22 mouse cellular contexts compared by ENCODE assay signal in the genomic region with DNA sequence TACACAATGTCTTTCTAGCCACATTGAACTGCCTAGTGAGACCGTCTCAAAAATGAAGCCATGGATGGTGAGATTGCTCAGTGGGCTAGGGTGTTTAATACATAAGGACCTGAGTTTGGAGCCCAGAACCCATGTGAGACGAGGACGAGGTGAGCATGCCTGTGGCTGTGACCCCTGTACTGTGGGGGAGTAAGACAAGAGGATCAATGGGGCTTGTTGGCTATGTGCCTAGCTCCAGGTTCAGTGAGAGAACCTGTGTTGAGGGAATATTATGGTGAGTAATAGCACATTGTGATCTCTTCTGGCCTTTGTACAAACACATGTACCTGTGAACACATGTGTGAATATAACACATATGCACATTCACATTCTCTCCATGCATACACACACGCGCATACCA.
A peak's percentile ranks its signal among the peaks of the same experiment; 100 is the strongest.
DNase-seq lines count a peak whose midpoint lies in the region; ATAC-seq and TF ChIP-seq lines count a peak whose summit lies in the region.
"Had no signal": no experiment of that assay in that cellular context is flagged by ENCODE, and none has a peak within 500 bp of the region (broad histone marks: within the 10 kb centered on the region; RNA-seq: fewer than 3 reads in every experiment).

No protein-coding gene starts in this region.

- no peak for ATAC-seq in liver, embryonic 11.5 days (replicated peaks; ENCODE audit: low FRiP score)
- peak; percentile 80 for ATAC-seq in liver, embryonic 16.5 days (ENCODE audit: low read depth)
- peak; percentile 89 for ATAC-seq in liver, postnatal 0 days
- ATAC-seq: activated CD4-positive, CD25-positive, alpha-beta regulatory T cell, adult 4 months; CD4-positive, CD25-positive, alpha-beta regulatory T cell, adult 4 months; forebrain, embryonic 13.5 days; forebrain, embryonic 15.5 days; Patski had no signal

- H3K4me2 ChIP-seq in liver, embryonic 11.5 days: no peak overlapping the region
- H3K4me2 ChIP-seq in liver, embryonic 16.5 days (ENCODE audit: low read depth, low read length): no peak overlapping the region
- H3K4me2 ChIP-seq in liver, postnatal 0 days (ENCODE audit: low read depth, low read length): no peak overlapping the region
- H3K4me2 ChIP-seq: embryonic facial prominence, embryonic 12.5 days; forebrain, embryonic 13.5 days; forebrain, embryonic 15.5 days had no signal

- WGBS in liver, adult 2 months: 73% methylated on average over 5 of the region's 5 CpGs
- 90% methylated on average over 5 of the region's 5 CpGs for WGBS in liver, embryonic 11.5 days
- WGBS in liver, embryonic 16.5 days (ENCODE audit: insufficient replicate concordance): 67% methylated on average over 5 of the region's 5 CpGs
- 73% methylated on average over 5 of the region's 5 CpGs for WGBS in liver, postnatal 0 days (ENCODE audit: insufficient replicate concordance)

- H3K27ac ChIP-seq in liver, adult 2 months (replicated peaks; ENCODE audit: insufficient read depth, low read depth, low read length): no peak overlapping the region
- H3K27ac ChIP-seq in liver, embryonic 11.5 days (ENCODE audit: low read depth, low read length): no peak overlapping the region
- no peak overlapping the region for H3K27ac ChIP-seq in liver, embryonic 16.5 days (ENCODE audit: low read length)
- peak overlapping the region; percentile 25 for H3K27ac ChIP-seq in liver, postnatal 0 days (ENCODE audit: low read depth)
- H3K27ac ChIP-seq: embryonic facial prominence, embryonic 10.5 days; embryonic facial prominence, embryonic 12.5 days; forebrain, embryonic 13.5 days; forebrain, embryonic 15.5 days had no signal

- TF ChIP-seq EP300 in liver, postnatal 0 days (IDR thresholded peaks at IDR 0.05; ENCODE audit: low read depth): no peak

- H3K79me2 ChIP-seq in liver, adult 2 months (ENCODE audit: control insufficient read depth, insufficient read depth, low read length): peaks cover 12% of the 10 kb centered on the region; the same call in 1 of the 2 replicates

- peaks cover 5% of the 10 kb centered on the region for H3K4me1 ChIP-seq in liver, adult 2 months (ENCODE audit: control insufficient read depth, insufficient read depth, low read length)
- no peaks in the 10 kb centered on the region for H3K4me1 ChIP-seq in liver, embryonic 11.5 days (replicated peaks; ENCODE audit: control insufficient read depth, insufficient read depth, low read length)
- no peaks in the 10 kb centered on the region for H3K4me1 ChIP-seq in liver, embryonic 16.5 days (ENCODE audit: control insufficient read depth, low read depth, low read length)
- peaks cover 3% of the 10 kb centered on the region; the same call in 1 of the 2 replicates for H3K4me1 ChIP-seq in liver, postnatal 0 days (ENCODE audit: insufficient read depth)
- H3K4me1 ChIP-seq: embryonic facial prominence, embryonic 10.5 days; embryonic facial prominence, embryonic 12.5 days; forebrain, embryonic 13.5 days; forebrain, embryonic 15.5 days had no signal

- TF ChIP-seq POLR2A in liver, adult 2 months (IDR thresholded peaks at IDR 0.05; ENCODE audit: extremely low read depth, insufficient read depth, low read length): no peak

- DNase-seq in liver, adult 2 months (ENCODE audit: extremely low read depth, low read depth, low spot score): peak; percentile 34
- no peak for DNase-seq in liver, embryonic 11.5 days (ENCODE audit: low spot score)
- no peak for DNase-seq in liver
- DNase-seq in liver, postnatal 0 days: peak; percentile 55
- DNase-seq: adrenal gland, adult 8-10 months; adrenal gland, postnatal 14 days; B cell, adult 2 months; cerebellum, adult 11-12 months; cerebellum, adult 2 months; cerebellum, adult 9-10 months; cerebellum, postnatal 10 days; cerebellum, postnatal 25 days had no signal

- TF ChIP-seq CTCF in liver, adult 2 months (IDR thresholded peaks at IDR 0.05; ENCODE audit: low read depth, low read length): no peak
- TF ChIP-seq CTCF in liver, postnatal 0 days (IDR thresholded peaks at IDR 0.05; ENCODE audit: low read depth): no peak

- no peaks in the 10 kb centered on the region for H3K27me3 ChIP-seq in liver, adult 2 months (ENCODE audit: control insufficient read depth, insufficient read depth, low read length)
- no peaks in the 10 kb centered on the region for H3K27me3 ChIP-seq in liver, embryonic 11.5 days (replicated peaks; ENCODE audit: control insufficient read depth, insufficient read depth, low read length)
- H3K27me3 ChIP-seq in liver, embryonic 16.5 days (ENCODE audit: control insufficient read depth, insufficient read depth, low read depth, low read length): no peaks in the 10 kb centered on the region
- H3K27me3 ChIP-seq in liver, postnatal 0 days (ENCODE audit: insufficient read depth, low read length): no peaks in the 10 kb centered on the region
- H3K27me3 ChIP-seq: CH12.LX; embryonic facial prominence, embryonic 12.5 days; forebrain, embryonic 13.5 days; forebrain, embryonic 15.5 days; Patski had no signal

- H3K9ac ChIP-seq in liver, adult 2 months (ENCODE audit: low read depth, low read length): no peak overlapping the region
- no peak overlapping the region for H3K9ac ChIP-seq in liver, embryonic 11.5 days (ENCODE audit: low read depth, low read length)
- H3K9ac ChIP-seq in liver, embryonic 16.5 days (ENCODE audit: low read depth, low read length): no peak overlapping the region
- H3K9ac ChIP-seq in liver, postnatal 0 days (replicated peaks): no peak overlapping the region
- H3K9ac ChIP-seq: embryonic facial prominence, embryonic 12.5 days; forebrain, embryonic 13.5 days; forebrain, embryonic 15.5 days had no signal

- H3K9me3 ChIP-seq in liver, embryonic 11.5 days (ENCODE audit: control insufficient read depth, low read length): no peaks in the 10 kb centered on the region
- H3K9me3 ChIP-seq in liver, embryonic 16.5 days (replicated peaks; ENCODE audit: control insufficient read depth, low read length): no peaks in the 10 kb centered on the region
- no peaks in the 10 kb centered on the region; the same call in 1 of the 2 replicates for H3K9me3 ChIP-seq in liver, postnatal 0 days (ENCODE audit: low read length)
- H3K9me3 ChIP-seq: embryonic facial prominence, embryonic 10.5 days; embryonic facial prominence, embryonic 12.5 days; forebrain, embryonic 13.5 days; forebrain, embryonic 15.5 days; G1E had no signal

- H3K4me3 ChIP-seq in liver, adult 2 months (ENCODE audit: insufficient read depth, low read depth, low read length): no peak overlapping the region
- no peak overlapping the region for H3K4me3 ChIP-seq in liver, embryonic 11.5 days (ENCODE audit: low read depth, low read length)
- no peak overlapping the region for H3K4me3 ChIP-seq in liver, embryonic 16.5 days (ENCODE audit: low read depth, low read length)
- H3K4me3 ChIP-seq in liver, postnatal 0 days (ENCODE audit: low read depth, low read length): no peak overlapping the region
- H3K4me3 ChIP-seq: embryonic facial prominence, embryonic 10.5 days; embryonic facial prominence, embryonic 12.5 days; forebrain, embryonic 13.5 days; forebrain, embryonic 15.5 days had no signal

- no peaks in the 10 kb centered on the region for H3K36me3 ChIP-seq in liver, adult 2 months (ENCODE audit: control insufficient read depth, insufficient read depth, low read length)
- no peaks in the 10 kb centered on the region for H3K36me3 ChIP-seq in liver, embryonic 11.5 days (ENCODE audit: control insufficient read depth, insufficient read depth, low read length)
- no peaks in the 10 kb centered on the region for H3K36me3 ChIP-seq in liver, embryonic 16.5 days (ENCODE audit: control insufficient read depth, insufficient read depth)
- no peaks in the 10 kb centered on the region for H3K36me3 ChIP-seq in liver, postnatal 0 days (replicated peaks; ENCODE audit: insufficient read depth, low read length)
- H3K36me3 ChIP-seq: embryonic facial prominence, embryonic 12.5 days; forebrain, embryonic 15.5 days; G1E had no signal

Comparison
In these comparisons a context has a peak if more than half of its experiments do, and no peak if none do; other contexts are left out.
1. DNase-seq: peak in liver, adult 2 months (single experiment) and liver, postnatal 0 days (single experiment); none in liver, embryonic 11.5 days (single experiment) and liver (single experiment).